Mouse (Mus musculus) liver, postnatal 0 days (tissue): Measurements from ENCODE around the gene Guca1b. TPM values are rescaled to one million over a fixed set of nuclear protein-coding genes. Genes with fewer than 3 reads are reported as not detected.
"Not testable (repeated sequence)": the region's sequence is repeated elsewhere in the genome, so short reads cannot be mapped to it uniquely, and the experiment has no call there.

Experiments
- ATAC-seq: fragments of 200-750 bp; cut with Nextera tagmentation; 2 replicates; pipeline ENCODE4 v1.8.0; 2017; ENCODE audit warnings: mild to moderate bottlenecking, moderate library complexity
- DNase-seq: peaks from one replicate; pipeline ENCODE4 v3.0.0-alpha.2; 2016
- H3K27ac ChIP-seq: fragments of 300-500 bp; sonication (generic); 2 replicates; pipeline ENCODE4 v1.5.1; 2014; ENCODE audit warnings: antibody characterized with exemption, moderate library complexity, mild to moderate bottlenecking, low read depth
- H3K27me3 ChIP-seq: fragments of 300-500 bp; sonication (generic); 2 replicates; pipeline ENCODE4 v1.6.1; 2014; ENCODE audit warnings: low read length, control low read depth, mixed read lengths; ENCODE audit not compliant: insufficient read depth
- H3K36me3 ChIP-seq: fragments of 300-500 bp; sonication (generic); replicated peaks from 2 replicates; pipeline ENCODE4 v1.6.1; 2014; ENCODE audit warnings: mild to moderate bottlenecking, control low read depth, low read length, moderate library complexity, mixed read lengths; ENCODE audit not compliant: insufficient read depth
- H3K4me1 ChIP-seq: fragments of 300-500 bp; sonication (generic); 2 replicates; pipeline ENCODE4 v1.6.1; 2014; ENCODE audit warnings: antibody characterized with exemption, mild to moderate bottlenecking, control low read depth; ENCODE audit not compliant: insufficient read depth
- H3K4me2 ChIP-seq: fragments of 300-500 bp; sonication (generic); 2 replicates; pipeline ENCODE4 v1.6.1; 2014; ENCODE audit warnings: low read depth, mild to moderate bottlenecking, low read length, moderate library complexity, mixed read lengths
- H3K4me3 ChIP-seq: fragments of 300-500 bp; sonication (generic); 2 replicates; pipeline ENCODE4 v1.5.1; 2014; ENCODE audit warnings: low read depth, low read length
- H3K9ac ChIP-seq: fragments of 300-500 bp; sonication (generic); replicated peaks from 2 replicates; pipeline ENCODE4 v1.6.1; 2014; ENCODE audit warnings: mild to moderate bottlenecking, moderate library complexity
- H3K9me3 ChIP-seq: fragments of 300-500 bp; sonication (generic); 2 replicates; pipeline ENCODE4 v1.6.1; 2016; ENCODE audit warnings: mild to moderate bottlenecking, control low read depth, low read length, mixed read lengths
- CTCF ChIP-seq: sonication (generic); IDR thresholded peaks from 2 replicates; pipeline ENCODE4 v1.5.1; 2016; ENCODE audit warnings: antibody characterized with exemption, low read depth
- EP300 ChIP-seq: IDR thresholded peaks from 2 replicates; pipeline ENCODE4 v1.6.1; 2016; ENCODE audit warnings: antibody characterized with exemption, low read depth, mild to moderate bottlenecking
- WGBS: fragments of 180-500 bp; shearing (Covaris S2); extraction: QIAGEN DNeasy Blood & Tissue Kit; methylation state at CpG from one replicate; pipeline ENCODE4 v1.1.7; 2014; ENCODE audit not compliant: insufficient replicate concordance; 5-methylcytosine and 5-hydroxymethylcytosine counted together
- polyA plus RNA-seq: library from polyadenylated mRNA; unstranded; fragments of >200 nt; fragmentation: Nextera tagmentation; extraction: Ambion mirVana; gene quantifications from 2 replicates; pipeline ENCODE4 v1.2.1, GENCODE M21; 2015

The Guca1b gene
- polyA plus RNA-seq, 1 experiment from 2014 or later: 0.13 TPM

DNA sequence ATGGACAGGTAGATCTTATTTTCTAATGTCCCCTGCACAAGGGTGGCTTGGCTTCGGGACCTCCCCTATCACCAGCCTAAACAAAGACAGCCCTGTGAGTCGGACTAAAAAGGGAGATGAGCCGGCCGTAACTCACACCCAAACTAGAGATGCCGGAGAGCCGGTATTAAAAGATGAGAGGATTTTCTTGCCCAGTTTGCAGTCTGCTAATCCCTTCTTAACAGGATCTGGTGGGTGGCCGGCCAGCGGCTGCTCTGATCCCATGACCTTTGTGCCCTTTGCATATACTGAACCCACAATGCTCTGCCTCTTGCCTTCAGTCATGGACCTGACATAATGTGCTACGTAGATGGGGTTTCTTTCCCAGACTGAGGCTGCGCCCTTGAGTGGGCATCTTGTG lies 15.3 kb downstream of the Guca1b start, which contains the start of gene Guca1a:
Gene Guca1a, minus strand, starts transcription at position 134 of the 400 bp plus-strand sequence.
- H3K9me3 ChIP-seq: no peaks in the 10 kb centered on the region
- DNase-seq: no peak
- no peaks in the 10 kb centered on the region for H3K36me3 ChIP-seq
- H3K4me3 ChIP-seq: no peak within 1 kb of the TSS
- no peak within 1 kb of the TSS for H3K4me2 ChIP-seq
- peaks cover 3% of the 10 kb centered on the region; the same call in 1 of the 2 replicates for H3K4me1 ChIP-seq
- H3K9ac ChIP-seq: no peak within 1 kb of the TSS
- H3K27ac ChIP-seq: no peak within 1 kb of the TSS
- no peak for ATAC-seq
- 67% methylated on average over 10 of the region's 10 CpGs for WGBS
- TF ChIP-seq CTCF (no peak), EP300 (no peak)
- H3K27me3 ChIP-seq: no peaks in the 10 kb centered on the region; the same call in 1 of the 2 replicates

DNA sequence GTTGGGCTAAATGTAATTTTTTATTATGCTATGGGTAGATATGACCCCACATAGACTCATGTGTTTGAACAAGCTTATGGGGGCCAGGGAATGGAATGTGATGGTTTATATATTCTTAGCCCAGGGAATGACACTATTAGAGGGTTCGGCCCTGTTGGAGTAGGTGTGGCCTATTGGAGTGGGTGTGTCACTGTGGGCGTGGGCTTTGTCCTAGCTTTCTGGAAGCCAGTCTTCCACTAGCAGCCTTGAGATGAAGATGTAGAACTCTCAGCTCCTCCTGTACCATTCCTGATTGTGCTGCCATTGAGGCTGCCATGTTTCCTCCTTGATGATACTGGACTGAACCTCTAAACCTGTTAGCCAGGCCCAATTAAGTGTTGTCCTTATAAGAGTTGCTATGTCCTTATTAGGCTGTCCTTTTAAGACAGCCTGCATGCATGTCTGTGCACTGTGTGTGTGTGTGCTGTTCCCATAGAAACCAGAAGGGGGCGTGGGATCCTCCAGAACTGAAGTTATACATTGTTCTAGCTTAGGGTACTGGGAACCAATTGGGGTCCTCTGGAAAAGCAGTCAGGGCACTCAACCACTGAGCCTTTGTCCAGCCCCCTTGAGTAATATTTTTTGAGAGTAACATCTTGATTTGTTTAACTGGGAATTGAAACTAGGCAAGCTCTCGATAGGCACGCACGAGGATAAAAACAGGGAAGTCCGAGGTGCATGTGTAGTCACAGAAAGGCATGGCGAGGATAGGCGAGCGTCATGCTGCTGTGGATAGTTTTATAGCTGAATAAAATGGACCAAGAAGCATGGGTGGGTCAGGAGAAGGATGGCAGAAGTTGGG lies 22.7 kb downstream of the Guca1b start:
- TF ChIP-seq CTCF (peak; percentile 20; the same call in 1 of the 2 replicates), EP300 (no peak)
- Histone ChIP-seq H3K27ac (no peak overlapping the region), H3K4me1 (no peaks in the 10 kb centered on the region), H3K27me3 (peaks cover 22% of the 10 kb centered on the region), H3K4me2 (no peak overlapping the region), H3K4me3 (no peak overlapping the region), H3K36me3 (no peaks in the 10 kb centered on the region), H3K9me3 (no peaks in the 10 kb centered on the region), H3K9ac (no peak overlapping the region)
- ATAC-seq: no peak
- WGBS: 52% methylated on average over 10 of the region's 10 CpGs
- DNase-seq: no peak

- 16% methylated on average over 8 of the region's 8 CpGs for WGBS
- Histone ChIP-seq H3K4me3 (no peak overlapping the region), H3K4me1 (no peaks in the 10 kb centered on the region), H3K27me3 (peaks cover 22% of the 10 kb centered on the region), H3K9me3 (no peaks in the 10 kb centered on the region), H3K27ac (no peak overlapping the region), H3K36me3 (no peaks in the 10 kb centered on the region), H3K4me2 (no peak overlapping the region), H3K9ac (no peak overlapping the region)
- peak; percentile 71 for ATAC-seq
- TF ChIP-seq CTCF: peak; percentile 86
- no peak for TF ChIP-seq EP300
- DNase-seq: peak; percentile 77
Observed at GRCm38 (mm10) chr17:47408558-47408898, 23.3 kb downstream of the Guca1b start.

DNA sequence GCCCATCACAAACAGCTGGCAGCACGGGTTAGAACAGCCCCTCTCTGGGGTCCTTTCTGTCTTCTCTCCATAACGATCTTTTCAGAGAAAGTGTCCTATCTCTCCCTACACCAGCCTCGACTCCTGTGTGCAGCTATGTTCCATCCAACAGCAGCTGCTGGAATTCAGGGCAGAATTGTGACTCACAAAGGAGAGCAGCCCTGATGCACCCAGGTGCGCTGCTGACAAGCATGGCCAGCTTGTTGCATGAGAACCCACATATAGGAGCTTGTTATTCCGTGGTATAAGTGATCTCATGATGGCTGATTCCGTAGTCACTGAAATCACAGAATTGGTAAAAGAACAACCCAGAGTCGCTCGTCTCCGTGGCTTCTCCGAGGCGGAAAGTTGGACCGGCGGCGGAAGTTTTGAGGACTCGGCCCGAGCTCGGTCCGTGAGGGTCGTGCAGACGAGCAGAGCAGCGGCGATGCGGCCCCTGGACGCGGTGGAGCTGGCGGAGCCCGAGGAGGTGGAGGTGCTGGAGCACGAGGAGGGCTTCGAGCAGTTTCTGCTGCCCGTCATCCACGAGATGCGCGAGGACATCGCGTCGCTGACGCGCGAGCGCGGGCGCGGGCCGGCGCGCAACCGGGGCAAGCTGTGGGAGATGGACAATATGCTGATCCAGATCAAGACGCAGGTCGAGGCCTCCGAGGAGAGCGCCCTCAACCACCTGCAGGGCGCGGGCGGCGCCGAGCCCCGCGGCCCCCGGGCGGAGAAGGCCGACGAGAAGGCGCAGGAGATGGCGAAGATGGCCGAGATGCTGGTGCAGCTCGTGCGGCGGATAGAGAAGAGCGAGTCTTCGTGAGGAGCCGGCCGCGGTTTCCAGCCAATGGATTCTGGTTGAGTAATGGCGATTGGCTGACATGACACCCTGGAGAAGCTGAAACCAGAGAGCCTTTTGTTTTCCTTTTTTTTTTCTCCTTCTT lies 25.0 kb downstream of the Guca1b start:
- 4% methylated on average over 72 of the region's 74 CpGs for WGBS
- not testable (repeated sequence) for H3K4me2 ChIP-seq, H3K4me1 ChIP-seq, H3K4me3 ChIP-seq, H3K9me3 ChIP-seq, ATAC-seq, H3K27ac ChIP-seq, H3K36me3 ChIP-seq, DNase-seq, H3K9ac ChIP-seq
- peaks cover 22% of the 10 kb centered on the region for H3K27me3 ChIP-seq

DNA sequence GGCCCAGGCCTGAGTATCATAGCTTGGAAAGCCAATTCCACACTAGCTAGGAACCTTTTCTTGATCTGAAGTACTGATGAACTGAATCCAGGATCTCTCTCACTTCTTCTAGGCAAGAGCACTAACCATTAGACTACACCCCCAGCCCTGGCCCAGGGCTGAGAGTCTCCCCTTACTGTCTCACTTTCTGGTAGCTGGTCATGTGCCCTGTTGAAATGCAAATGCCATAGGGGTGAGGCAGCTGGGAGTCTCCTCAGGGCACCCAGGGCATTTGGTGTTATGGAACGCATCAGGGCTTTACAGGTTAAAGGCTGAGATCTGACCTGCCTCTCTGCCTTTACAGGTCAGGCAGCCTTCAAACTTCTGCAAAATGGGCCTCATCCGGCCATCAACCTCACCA lies 35.0 kb downstream of the Guca1b start:
- Histone ChIP-seq H3K4me2 (no peak overlapping the region), H3K36me3 (no peaks in the 10 kb centered on the region), H3K4me1 (no peaks in the 10 kb centered on the region), H3K9ac (no peak overlapping the region), H3K27ac (no peak overlapping the region), H3K27me3 (no peaks in the 10 kb centered on the region), H3K9me3 (no peaks in the 10 kb centered on the region), H3K4me3 (no peak overlapping the region)
- no peak for DNase-seq
- no peak for ATAC-seq
- TF ChIP-seq EP300 (no peak), CTCF (no peak)
- WGBS: 71% methylated on average over 2 of the region's 2 CpGs

- WGBS: 65% methylated on average over 3 of the region's 3 CpGs
- no peak for ATAC-seq
Observed at GRCm38 (mm10) chr17:47421566-47421965, 36.4 kb downstream of the Guca1b start.

DNA sequence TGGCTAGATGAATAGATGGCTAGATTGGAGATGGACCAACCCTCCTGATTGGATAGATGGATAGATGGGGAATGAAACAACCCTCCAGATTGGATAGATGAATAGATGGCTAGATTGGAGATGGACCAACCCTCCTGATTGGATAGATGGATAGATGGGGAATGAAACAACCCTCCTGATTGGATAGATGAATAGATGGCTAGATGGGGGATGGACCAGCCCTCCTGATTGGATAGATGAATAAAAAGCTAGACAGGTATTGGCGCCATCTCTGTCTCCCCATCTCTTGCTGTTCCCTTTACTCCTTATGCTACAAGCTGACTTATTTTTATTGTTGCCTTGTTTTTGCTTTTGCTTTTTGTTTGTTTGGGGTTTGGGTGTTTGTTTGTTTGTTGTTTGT lies 37.4 kb downstream of the Guca1b start:
- not testable (repeated sequence) for DNase-seq, H3K27ac ChIP-seq, H3K4me3 ChIP-seq, H3K4me2 ChIP-seq, ATAC-seq, H3K36me3 ChIP-seq, H3K9me3 ChIP-seq, H3K9ac ChIP-seq, H3K4me1 ChIP-seq, H3K27me3 ChIP-seq
- 86% methylated on average over 1 of the region's 1 CpGs for WGBS

More at GRCm38 (mm10) chr17:47421566-47421965, 36.4 kb downstream of the Guca1b start:
- no peak overlapping the region for H3K4me3 ChIP-seq
- H3K27ac ChIP-seq: no peak overlapping the region
- no peak overlapping the region for H3K4me2 ChIP-seq
- H3K27me3 ChIP-seq: no peaks in the 10 kb centered on the region
- H3K9ac ChIP-seq: no peak overlapping the region
- DNase-seq: no peak
- no peaks in the 10 kb centered on the region; the same call in 1 of the 2 replicates for H3K4me1 ChIP-seq
- H3K9me3 ChIP-seq: no peaks in the 10 kb centered on the region
- TF ChIP-seq CTCF (no peak), EP300 (no peak)
- no peaks in the 10 kb centered on the region for H3K36me3 ChIP-seq
